Mouse (Mus musculus): ENCODE measurements around the gene Snx9.

DNA sequence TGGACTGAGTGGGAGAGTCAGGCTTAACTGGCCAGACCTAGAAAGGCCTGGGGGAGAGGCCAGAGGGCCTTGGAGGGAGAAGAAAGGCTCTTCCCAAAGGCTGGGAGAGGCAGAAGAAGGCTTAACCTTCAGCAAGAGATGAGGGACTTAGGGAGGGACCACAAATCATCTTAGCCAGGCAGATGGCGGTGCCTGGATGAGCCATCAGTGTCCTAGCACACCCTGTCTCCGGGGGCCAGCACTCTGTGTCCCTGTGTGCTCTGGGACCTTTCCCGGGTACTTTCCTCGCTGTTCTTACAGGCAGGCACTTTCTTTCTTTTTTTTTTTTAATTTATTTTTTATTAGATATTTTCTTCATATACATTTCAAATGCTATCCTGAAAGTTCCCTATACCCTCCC lies 68.6 kb downstream of the Snx9 start:
- no peak for TF ChIP-seq GATA1 (IDR thresholded peaks at IDR 0.05; ENCODE audit: borderline replicate concordance, low read length)
- TF ChIP-seq FLI1 (IDR thresholded peaks at IDR 0.05; ENCODE audit: low read length) = no peak
